Mouse (Mus musculus) lung, postnatal 14 days (tissue): Measurements from ENCODE around the gene 0610030E20Rik.

ENCODE experiments used
- DNase-seq: peaks from one replicate; pipeline ENCODE4 v3.0.0; 2021

The 0610030E20Rik gene

GRCm38 (mm10) chr6:72371147-72371546 lies 24.0 kb downstream of the 0610030E20Rik start:
- DNase-seq = peak; percentile 41

- DNase-seq = no peak
Measured at GRCm38 (mm10) chr6:72371571-72371970, 24.5 kb downstream of the 0610030E20Rik start.

- peak; percentile 39 for DNase-seq
Measured at GRCm38 (mm10) chr6:72373184-72373583, 26.1 kb downstream of the 0610030E20Rik start.

- no peak for DNase-seq
Measured at GRCm38 (mm10) chr6:72374206-72374605, 27.1 kb downstream of the 0610030E20Rik start.

GRCm38 (mm10) chr6:72374820-72375563 lies 27.9 kb downstream of the 0610030E20Rik start:
- no peak for DNase-seq

GRCm38 (mm10) chr6:72378510-72379234 lies 31.6 kb downstream of the 0610030E20Rik start:
- no peak for DNase-seq

GRCm38 (mm10) chr6:72379377-72380130 lies 32.4 kb downstream of the 0610030E20Rik start:
- DNase-seq = no peak

GRCm38 (mm10) chr6:72380131-72380770 lies 33.1 kb downstream of the 0610030E20Rik start, which contains the start of gene Vamp5:
Vamp5 (minus strand) TSS chr6:72380468.
- peak; percentile 92 for DNase-seq

GRCm38 (mm10) chr6:72382494-72382893 lies 35.4 kb downstream of the 0610030E20Rik start:
- DNase-seq = no peak

- no peak for DNase-seq
Measured at GRCm38 (mm10) chr6:72383142-72383820, 36.2 kb downstream of the 0610030E20Rik start.

GRCm38 (mm10) chr6:72383952-72384351 lies 36.8 kb downstream of the 0610030E20Rik start:
- no peak for DNase-seq

- no peak for DNase-seq
Measured at GRCm38 (mm10) chr6:72385258-72385657, 38.1 kb downstream of the 0610030E20Rik start.

GRCm38 (mm10) chr6:72386561-72386960 lies 39.4 kb downstream of the 0610030E20Rik start:
- no peak for DNase-seq

- DNase-seq = no peak
Measured at GRCm38 (mm10) chr6:72387816-72388215, 40.7 kb downstream of the 0610030E20Rik start.

GRCm38 (mm10) chr6:72388266-72388665 lies 41.1 kb downstream of the 0610030E20Rik start:
- no peak for DNase-seq

GRCm38 (mm10) chr6:72388791-72389329 lies 41.7 kb downstream of the 0610030E20Rik start:
- DNase-seq = no peak

- no peak for DNase-seq
Measured at GRCm38 (mm10) chr6:72389471-72389940, 42.4 kb downstream of the 0610030E20Rik start.

- DNase-seq = peak; percentile 88
Measured at GRCm38 (mm10) chr6:72389941-72390771, 43.0 kb downstream of the 0610030E20Rik start, which contains the start of gene Vamp8. Vamp8 (minus strand) TSS chr6:72390703.

GRCm38 (mm10) chr6:72390795-72391521 lies 43.8 kb downstream of the 0610030E20Rik start:
- DNase-seq = peak; percentile 83

- no peak for DNase-seq
Measured at GRCm38 (mm10) chr6:72392341-72392740, 45.2 kb downstream of the 0610030E20Rik start.
